Mouse (Mus musculus) liver, adult 2 months (tissue): Measurements from ENCODE around the gene Fbxo30. TPM values are rescaled to one million over a fixed set of nuclear protein-coding genes. Genes with fewer than 3 reads are reported as not detected.
"Not testable (repeated sequence)": the region's sequence is repeated elsewhere in the genome, so short reads cannot be mapped to it uniquely, and the experiment has no call there.

Experiments used
- DNase-seq: peaks from one replicate; pipeline ENCODE4 v3.0.0-alpha.2; 2011; ENCODE audit warnings: low read depth, low spot score; ENCODE audit errors: extremely low read depth
- H3K27ac ChIP-seq: fragments of 200-500 bp; replicated peaks from 2 replicates; pipeline ENCODE4 v1.5.1; 2012; ENCODE audit warnings: low read depth, mild to moderate bottlenecking, control low read depth, inconsistent platforms, low read length; ENCODE audit not compliant: insufficient read depth
- H3K27me3 ChIP-seq: fragments of 200-500 bp; 2 replicates; pipeline ENCODE4 v1.6.1; 2012; ENCODE audit warnings: mild to moderate bottlenecking, moderate library complexity, low read length, inconsistent platforms; ENCODE audit not compliant: control insufficient read depth, insufficient read depth
- H3K36me3 ChIP-seq: fragments of 200-500 bp; 2 replicates; pipeline ENCODE4 v1.6.1; 2012; ENCODE audit warnings: low read length, inconsistent platforms; ENCODE audit not compliant: control insufficient read depth, insufficient read depth
- H3K4me1 ChIP-seq: fragments of 200-500 bp; 2 replicates; pipeline ENCODE4 v1.6.1; 2011; ENCODE audit warnings: low read length; ENCODE audit not compliant: control insufficient read depth, insufficient read depth
- H3K4me3 ChIP-seq: fragments of 200-500 bp; 2 replicates; pipeline ENCODE4 v1.5.1; 2011; ENCODE audit warnings: low read depth, mild to moderate bottlenecking, control low read depth, low read length, moderate library complexity; ENCODE audit not compliant: insufficient read depth
- H3K79me2 ChIP-seq: fragments of 200-500 bp; 2 replicates; pipeline ENCODE4 v1.6.1; 2012; ENCODE audit warnings: inconsistent platforms, mild to moderate bottlenecking, low read length, moderate library complexity; ENCODE audit not compliant: control insufficient read depth, insufficient read depth
- H3K9ac ChIP-seq: fragments of 200-500 bp; 2 replicates; pipeline ENCODE4 v1.6.1; 2012; ENCODE audit warnings: low read depth, mild to moderate bottlenecking, control low read depth, inconsistent platforms, low read length
- CTCF ChIP-seq: fragments of 200-500 bp; IDR thresholded peaks from 2 replicates; pipeline ENCODE4 v1.5.1; 2011; ENCODE audit warnings: low read depth, low read length, control low read depth
- POLR2A ChIP-seq: fragments of 200-500 bp; IDR thresholded peaks from 2 replicates; pipeline ENCODE4 v1.6.1; 2011; ENCODE audit warnings: low read length, control low read depth; ENCODE audit not compliant: insufficient read depth; ENCODE audit errors: extremely low read depth
- WGBS: fragments of 180-500 bp; shearing (Covaris S2); methylation state at CpG from one replicate; pipeline ENCODE4 v1.1.7; 2018; 5-methylcytosine and 5-hydroxymethylcytosine counted together
- polyA plus RNA-seq: library from polyadenylated mRNA; depleted of rRNA; stranded (reverse); fragments of >200 nt; gene quantifications from 2 replicates; pipeline ENCODE4 v1.2.3, GENCODE M21; 2012; rRNA removed
- total RNA-seq: library from RNA; depleted of rRNA; stranded (reverse); fragments of >200 nt; gene quantifications from 2 replicates; pipeline ENCODE4 v1.2.3, GENCODE M21; 2014; rRNA removed

Gene Fbxo30
- 8.1 and 9.9 TPM in 2 replicates for total RNA-seq
- 1.3 and 1.5 TPM in 2 replicates for polyA plus RNA-seq

- TF ChIP-seq POLR2A = peak; percentile 89
- TF ChIP-seq CTCF = peak; percentile 61
- DNase-seq = peak; percentile 87
Measured at GRCm38 (mm10) chr10:11280578-11281463, at the start of gene Fbxo30. TSS of gene Fbxo30 (plus strand) at chr10:11281330.

GRCm38 (mm10) chr10:11233208-11233607 is 47.9 kb upstream of the Fbxo30 start:
- H3K36me3 ChIP-seq = no peaks in the 10 kb centered on the region
- H3K27ac ChIP-seq = no peak overlapping the region
- H3K4me1 ChIP-seq = no peaks in the 10 kb centered on the region
- H3K79me2 ChIP-seq = no peaks in the 10 kb centered on the region
- H3K27me3 ChIP-seq = no peaks in the 10 kb centered on the region
- DNase-seq = no peak
- H3K9ac ChIP-seq = no peak overlapping the region
- 69% methylated on average over 3 of the region's 3 CpGs for WGBS
- no peak for TF ChIP-seq POLR2A
- TF ChIP-seq CTCF = no peak
- no peak overlapping the region for H3K4me3 ChIP-seq

More at GRCm38 (mm10) chr10:11280578-11281463, at the start of gene Fbxo30:
- Histone ChIP-seq H3K9ac (peak within 1 kb of the TSS; percentile 93), H3K4me3 (peak within 1 kb of the TSS; percentile 81), H3K27ac (peak within 1 kb of the TSS; percentile 94), H3K36me3 (no peaks in the 10 kb centered on the region), H3K79me2 (peaks cover 10% of the 10 kb centered on the region; the same call in 1 of the 2 replicates), H3K27me3 (no peaks in the 10 kb centered on the region), H3K4me1 (peaks cover 4% of the 10 kb centered on the region; the same call in 1 of the 2 replicates)
- WGBS = under 1% methylated on average over 92 of the region's 93 CpGs

GRCm38 (mm10) chr10:11242988-11243387 is 38.1 kb upstream of the Fbxo30 start:
- not testable (repeated sequence) for H3K27ac ChIP-seq, H3K9ac ChIP-seq, H3K4me1 ChIP-seq, H3K79me2 ChIP-seq, DNase-seq, H3K27me3 ChIP-seq, H3K36me3 ChIP-seq, H3K4me3 ChIP-seq
- 72% methylated on average over 3 of the region's 3 CpGs for WGBS

GRCm38 (mm10) chr10:11248210-11248609 is 32.9 kb upstream of the Fbxo30 start:
- WGBS = 93% methylated on average over 3 of the region's 3 CpGs
- no peak overlapping the region for H3K9ac ChIP-seq
- H3K79me2 ChIP-seq = no peaks in the 10 kb centered on the region
- H3K4me1 ChIP-seq = no peaks in the 10 kb centered on the region
- DNase-seq = no peak
- H3K36me3 ChIP-seq = no peaks in the 10 kb centered on the region
- H3K27me3 ChIP-seq = no peaks in the 10 kb centered on the region
- H3K4me3 ChIP-seq = no peak overlapping the region
- TF ChIP-seq CTCF = no peak
- TF ChIP-seq POLR2A = no peak
- no peak overlapping the region for H3K27ac ChIP-seq

- H3K27ac ChIP-seq = no peak overlapping the region
- H3K27me3 ChIP-seq = no peaks in the 10 kb centered on the region
- H3K36me3 ChIP-seq = no peaks in the 10 kb centered on the region
- no peak overlapping the region for H3K4me3 ChIP-seq
- H3K4me1 ChIP-seq = no peaks in the 10 kb centered on the region
- H3K79me2 ChIP-seq = no peaks in the 10 kb centered on the region
- TF ChIP-seq CTCF (no peak), POLR2A (no peak)
- 65% methylated on average over 2 of the region's 2 CpGs for WGBS
- no peak for DNase-seq
- no peak overlapping the region for H3K9ac ChIP-seq
Measured at GRCm38 (mm10) chr10:11250247-11250997, 30.7 kb upstream of the Fbxo30 start.

- H3K27ac ChIP-seq, H3K79me2 ChIP-seq, H3K36me3 ChIP-seq, H3K27me3 ChIP-seq, H3K4me1 ChIP-seq, H3K9ac ChIP-seq, DNase-seq, H3K4me3 ChIP-seq: not testable (repeated sequence)
- whole genome bisulfite sequencing = 85% methylated on average over 4 of the region's 4 CpGs
Measured at GRCm38 (mm10) chr10:11253581-11253980, 27.5 kb upstream of the Fbxo30 start.
